Mouse (Mus musculus) heart, adult 2 months (tissue): ENCODE measurements around the gene Abhd12. TPM values are rescaled to one million over a fixed set of nuclear protein-coding genes. Genes with fewer than 3 reads are reported as not detected.

ENCODE experiments used
- DNase-seq, 2 experiments: peaks; one replicate each; pipeline ENCODE4 v3.0.0; 2021
- H3K27ac ChIP-seq: fragments of 200-600 bp; 2 replicates; pipeline ENCODE4 v1.8.1; 2022
- H3K27me3 ChIP-seq: fragments of 200-500 bp; 2 replicates; pipeline ENCODE4 v1.6.1; 2012; ENCODE audit warnings: mild to moderate bottlenecking, low read length, inconsistent platforms, mixed read lengths; ENCODE audit not compliant: control insufficient read depth, insufficient read depth
- H3K36me3 ChIP-seq: fragments of 200-500 bp; 2 replicates; pipeline ENCODE4 v1.6.1; 2012; ENCODE audit warnings: low read length, inconsistent platforms; ENCODE audit not compliant: control insufficient read depth, insufficient read depth
- H3K4me1 ChIP-seq: fragments of 200-500 bp; 2 replicates; pipeline ENCODE4 v1.6.1; 2011; ENCODE audit warnings: low read length; ENCODE audit not compliant: control insufficient read depth, insufficient read depth
- H3K4me3 ChIP-seq: fragments of 200-600 bp; 2 replicates; pipeline ENCODE4 v1.8.1; 2022
- H3K79me2 ChIP-seq: fragments of 200-500 bp; replicated peaks from 2 replicates; pipeline ENCODE4 v1.6.1; 2012; ENCODE audit warnings: mild to moderate bottlenecking, inconsistent platforms, low read length, moderate library complexity, mixed read lengths; ENCODE audit not compliant: control insufficient read depth, insufficient read depth
- H3K9ac ChIP-seq: fragments of 200-500 bp; 2 replicates; pipeline ENCODE4 v1.6.1; 2012; ENCODE audit warnings: low read depth, mild to moderate bottlenecking, control low read depth, inconsistent platforms, low read length, mixed read lengths
- CTCF ChIP-seq: fragments of 200-600 bp; IDR thresholded peaks from 2 replicates; pipeline ENCODE4 v1.8.1; 2022; ENCODE audit warnings: antibody characterized with exemption, mild to moderate bottlenecking, moderate library complexity
- EP300 ChIP-seq: fragments of 200-500 bp; IDR thresholded peaks from 2 replicates; pipeline ENCODE4 v1.6.1; 2011; ENCODE audit warnings: low read depth, low read length, control low read depth; ENCODE audit not compliant: insufficient read depth
- POLR2A ChIP-seq: fragments of 200-500 bp; IDR thresholded peaks from 2 replicates; pipeline ENCODE4 v1.6.1; 2011; ENCODE audit warnings: mild to moderate bottlenecking, low read depth, low read length, control low read depth; ENCODE audit not compliant: insufficient read depth
- WGBS: fragments of 180-500 bp; shearing (Covaris S2); methylation state at CpG from one replicate; pipeline ENCODE4 v1.1.7; 2018; 5-methylcytosine and 5-hydroxymethylcytosine counted together
- intact Hi-C: fragments of 180-260 bp; cut with DNase I; formaldehyde crosslinking; loops from one replicate; pipeline ENCODE4 v1.15.1; 2025
- polyA plus RNA-seq: library from polyadenylated mRNA; depleted of rRNA; stranded (reverse); fragments of >200 nt; gene quantifications from 2 replicates; pipeline ENCODE4 v1.2.3, GENCODE M21; 2012
- total RNA-seq, 2 experiments: library from RNA; stranded (reverse); gene quantifications; 2 replicates each; pipeline ENCODE4 v1.2.3; 2021

Gene Abhd12
- total and polyA plus RNA-seq, 3 experiments, result 37.6 to 51.2 (median 47.7) TPM

DNA sequence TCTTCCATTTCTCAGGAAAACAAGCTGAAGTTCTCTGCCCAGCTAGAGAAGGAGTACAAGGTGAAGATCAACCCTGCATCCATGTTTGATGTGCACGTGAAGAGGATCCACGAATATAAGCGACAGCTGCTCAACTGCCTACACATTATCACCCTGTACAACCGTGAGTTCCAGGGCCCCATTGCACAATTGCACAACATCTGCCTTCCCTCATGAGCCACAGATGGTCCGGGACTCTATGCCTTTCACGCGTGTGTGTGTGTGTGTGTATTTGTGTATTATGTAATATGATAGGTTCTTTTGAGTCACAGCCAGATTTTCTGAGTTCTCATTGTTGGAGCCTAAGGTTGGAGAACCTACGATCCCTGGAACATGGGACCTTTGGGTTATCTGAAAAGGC is 83.8 kb downstream of the Abhd12 start:
- Histone ChIP-seq H3K27ac (no peak overlapping the region), H3K9ac (no peak overlapping the region), H3K27me3 (no peaks in the 10 kb centered on the region), H3K36me3 (no peaks in the 10 kb centered on the region; the same call in none of the 2 replicates), H3K4me1 (no peaks in the 10 kb centered on the region; the same call in 1 of the 2 replicates), H3K4me3 (no peak overlapping the region), H3K79me2 (no peaks in the 10 kb centered on the region)
- DNase-seq, result no peak
- TF ChIP-seq POLR2A (no peak), CTCF (no peak), EP300 (no peak)
- 77% methylated on average over 8 of the region's 8 CpGs for WGBS
- intact Hi-C loops, result no loop called here

DNA sequence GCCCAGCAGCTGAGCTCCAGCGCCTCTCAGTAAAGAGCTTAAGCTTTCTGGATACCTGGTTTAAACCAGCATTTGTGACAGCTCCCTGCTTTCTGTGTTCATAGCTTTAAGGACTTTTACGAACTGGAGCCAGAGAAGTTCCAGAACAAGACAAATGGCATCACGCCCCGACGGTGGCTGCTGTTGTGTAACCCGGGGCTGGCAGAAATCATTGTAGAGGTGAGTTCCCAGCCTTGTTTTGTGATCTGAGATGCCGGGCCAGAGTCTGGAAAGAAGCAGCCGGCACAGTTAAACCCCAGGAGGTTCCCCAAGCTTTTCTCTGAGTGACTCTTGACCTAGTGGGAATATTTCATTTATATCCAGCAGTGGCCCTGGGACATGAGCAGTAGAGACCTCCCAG is 85.8 kb downstream of the Abhd12 start:
- no peak overlapping the region for H3K9ac ChIP-seq
- DNase-seq, result peak in 1 of 2 experiments; percentile 42
- no peak for TF ChIP-seq CTCF
- TF ChIP-seq EP300, result no peak
- no peak for TF ChIP-seq POLR2A
- no peak overlapping the region for H3K27ac ChIP-seq
- H3K4me3 ChIP-seq, result no peak overlapping the region
- H3K27me3 ChIP-seq, result no peaks in the 10 kb centered on the region
- WGBS, result 67% methylated on average over 8 of the region's 8 CpGs
- no peaks in the 10 kb centered on the region; the same call in 1 of the 2 replicates for H3K36me3 ChIP-seq
- H3K4me1 ChIP-seq, result no peaks in the 10 kb centered on the region; the same call in 1 of the 2 replicates
- intact Hi-C loops, result no loop called here
- no peaks in the 10 kb centered on the region for H3K79me2 ChIP-seq

DNA sequence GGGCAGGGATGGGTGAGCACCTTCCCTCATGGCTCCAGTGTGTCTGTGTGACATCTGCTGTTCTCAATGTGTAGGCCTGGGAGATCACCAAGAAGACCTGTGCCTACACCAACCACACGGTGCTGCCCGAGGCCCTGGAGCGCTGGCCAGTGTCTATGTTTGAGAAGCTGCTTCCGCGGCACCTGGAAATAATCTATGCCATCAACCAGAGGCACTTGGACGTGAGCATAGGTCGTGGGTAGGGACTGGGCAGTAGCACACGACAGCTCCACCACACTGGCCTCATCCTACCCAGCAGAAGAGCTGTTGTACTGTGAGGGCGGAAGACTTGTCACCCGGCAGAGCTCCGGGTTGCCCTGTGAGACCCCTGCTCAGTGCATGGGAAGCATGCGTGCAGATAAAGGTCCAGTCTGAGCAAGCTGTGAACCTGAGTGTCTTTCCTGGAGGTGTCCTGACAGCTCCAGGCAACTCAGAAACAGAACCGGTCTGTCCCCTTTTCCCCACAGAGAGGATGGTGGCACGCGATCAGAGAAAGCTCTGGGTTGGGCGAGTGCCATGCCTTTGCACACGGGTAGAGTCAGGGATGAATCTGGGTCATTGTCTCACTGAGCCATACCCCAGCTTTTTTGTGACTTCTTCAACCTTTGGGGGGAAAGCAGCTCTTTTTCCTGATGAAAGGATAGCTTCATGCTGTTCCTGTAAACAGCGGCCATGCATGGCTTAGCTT is 87.7 kb downstream of the Abhd12 start:
- peak in 1 of 2 experiments; percentile 57 for DNase-seq
- H3K4me3 ChIP-seq, result no peak overlapping the region
- 74% methylated on average over 18 of the region's 18 CpGs for WGBS
- no peaks in the 10 kb centered on the region for H3K27me3 ChIP-seq
- no peaks in the 10 kb centered on the region; the same call in 1 of the 2 replicates for H3K36me3 ChIP-seq
- H3K79me2 ChIP-seq, result no peaks in the 10 kb centered on the region
- no peak overlapping the region for H3K9ac ChIP-seq
- peak overlapping the region; percentile 15; the same call in 1 of the 2 replicates for H3K27ac ChIP-seq
- intact Hi-C loops, result no loop called here
- no peaks in the 10 kb centered on the region; the same call in 1 of the 2 replicates for H3K4me1 ChIP-seq
- TF ChIP-seq CTCF (no peak), EP300 (0 out of 2 replicates have a peak, but pooled peaks have one; percentile 10)

DNA sequence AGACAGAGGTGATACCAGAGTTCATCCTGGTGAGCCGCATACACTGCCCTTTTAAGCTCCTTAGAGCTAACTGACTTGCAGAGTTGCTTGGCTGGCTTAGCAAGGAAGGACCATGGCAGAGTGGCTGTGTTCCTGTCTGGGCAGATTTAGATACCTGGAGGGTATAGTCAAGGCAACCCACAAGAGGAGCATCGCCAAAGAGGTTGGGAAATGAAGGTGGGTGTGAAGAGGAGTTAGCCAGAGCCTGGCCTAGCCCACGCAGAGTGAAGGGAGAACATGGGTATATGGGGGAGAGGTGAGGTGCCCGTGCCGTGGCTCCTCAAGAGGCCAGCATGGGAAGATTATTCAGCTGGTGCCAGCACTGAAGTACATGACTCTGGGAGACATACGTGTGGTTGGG is 91.7 kb downstream of the Abhd12 start:
- no peak for DNase-seq
- H3K4me1 ChIP-seq, result no peaks in the 10 kb centered on the region; the same call in 1 of the 2 replicates
- H3K27me3 ChIP-seq, result no peaks in the 10 kb centered on the region
- WGBS, result 88% methylated on average over 6 of the region's 6 CpGs
- no peak overlapping the region for H3K27ac ChIP-seq
- intact Hi-C loops, result no loop called here
- H3K36me3 ChIP-seq, result no peaks in the 10 kb centered on the region; the same call in 1 of the 2 replicates
- H3K9ac ChIP-seq, result no peak overlapping the region
- no peak overlapping the region for H3K4me3 ChIP-seq
- TF ChIP-seq EP300, result no peak
- TF ChIP-seq POLR2A, result no peak
- TF ChIP-seq CTCF, result no peak
- H3K79me2 ChIP-seq, result no peaks in the 10 kb centered on the region

DNA sequence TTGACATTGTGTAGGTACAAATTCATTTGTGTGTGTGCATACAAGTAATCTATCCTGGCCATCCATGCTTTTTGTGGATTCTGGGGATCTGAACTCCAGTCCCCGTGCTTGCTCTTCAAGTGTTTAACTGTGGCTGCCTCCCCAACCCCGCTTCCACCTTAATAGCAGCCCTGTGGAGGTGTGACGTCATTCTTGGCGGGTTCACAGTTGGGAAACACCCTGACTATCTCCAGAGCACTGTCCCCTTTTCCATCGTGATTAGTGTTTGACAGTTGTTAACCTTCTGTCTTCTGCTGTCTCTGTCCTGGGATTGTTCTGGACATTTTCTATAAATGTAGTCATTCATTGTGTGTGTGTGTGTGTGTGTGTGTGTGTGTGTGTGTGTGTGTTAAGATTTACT is 93.9 kb downstream of the Abhd12 start:
- 49% methylated on average over 5 of the region's 5 CpGs for WGBS
- Histone ChIP-seq H3K27ac (no peak overlapping the region), H3K4me1 (no peaks in the 10 kb centered on the region), H3K9ac (no peak overlapping the region), H3K4me3 (no peak overlapping the region), H3K79me2 (no peaks in the 10 kb centered on the region), H3K36me3 (no peaks in the 10 kb centered on the region), H3K27me3 (no peaks in the 10 kb centered on the region)
- TF ChIP-seq EP300 (no peak), CTCF (no peak), POLR2A (no peak)
- DNase-seq, result no peak
- intact Hi-C loops, result no loop called here

DNA sequence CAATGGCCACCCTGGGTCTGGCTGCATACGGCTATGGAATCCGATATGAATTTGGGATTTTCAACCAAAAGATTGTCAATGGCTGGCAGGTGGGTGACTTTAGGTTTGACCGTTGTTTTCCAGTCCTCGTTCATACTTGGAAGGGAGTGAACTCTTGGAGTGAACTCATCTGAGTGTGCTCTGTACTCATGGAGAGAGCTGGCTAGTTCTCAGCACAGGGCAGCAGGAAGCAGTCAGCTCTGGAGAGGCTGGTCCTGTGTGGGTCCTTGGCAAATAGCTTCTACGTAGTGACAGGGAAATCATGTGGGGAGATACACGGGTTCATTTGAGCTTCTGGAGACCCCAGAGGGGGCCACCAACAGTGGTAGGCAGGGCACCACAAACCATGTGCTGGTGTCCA is 95.7 kb downstream of the Abhd12 start:
- no peak for DNase-seq
- no peak overlapping the region for H3K4me3 ChIP-seq
- intact Hi-C loops, result no loop called here
- WGBS, result 91% methylated on average over 6 of the region's 6 CpGs
- H3K27me3 ChIP-seq, result no peaks in the 10 kb centered on the region
- H3K4me1 ChIP-seq, result no peaks in the 10 kb centered on the region
- no peaks in the 10 kb centered on the region for H3K79me2 ChIP-seq
- no peak overlapping the region for H3K27ac ChIP-seq
- no peak for TF ChIP-seq EP300
- no peak for TF ChIP-seq POLR2A
- no peak for TF ChIP-seq CTCF
- peaks cover 2% of the 10 kb centered on the region; the same call in 1 of the 2 replicates for H3K36me3 ChIP-seq
- no peak overlapping the region for H3K9ac ChIP-seq
